ENCODE assay signal across 11 mouse cellular contexts in the genomic region with DNA sequence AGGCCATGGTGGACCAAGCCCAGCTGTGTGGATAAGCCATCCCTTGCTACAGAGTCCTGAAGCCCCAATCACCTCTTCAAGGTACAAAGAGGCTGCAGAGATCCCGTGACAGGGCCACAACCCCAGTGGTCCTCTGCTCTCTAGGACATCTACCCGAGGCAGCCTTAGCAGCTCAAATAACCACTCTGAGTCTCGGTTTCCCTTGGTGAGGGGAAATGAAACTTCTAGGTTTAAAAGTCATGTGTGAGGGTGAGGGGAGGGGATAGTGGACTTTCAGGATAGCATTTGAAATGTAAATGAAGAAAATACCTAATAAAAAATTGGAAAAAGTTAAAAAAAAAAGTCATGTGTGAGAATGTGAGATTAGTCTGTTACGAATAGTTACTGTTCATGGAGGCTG.
"Had no signal": no experiment of that assay in that cellular context is flagged by ENCODE, and none has a peak within 500 bp of the region (broad histone marks: within the 10 kb centered on the region; RNA-seq: fewer than 3 reads in every experiment).

No protein-coding gene starts in this region.

- H3K9me3 ChIP-seq: liver, embryonic 13.5 days had no signal

- H3K4me2 ChIP-seq: liver, embryonic 13.5 days; midbrain, embryonic 11.5 days had no signal

- H3K36me3 ChIP-seq: liver, embryonic 13.5 days had no signal

- H3K27me3 ChIP-seq: liver, embryonic 13.5 days had no signal

- ATAC-seq: intestine, embryonic 16.5 days had no signal

- H3K9ac ChIP-seq: liver, embryonic 13.5 days had no signal

- DNase-seq: kidney, adult 18-20 months; kidney, postnatal 25 days; liver, embryonic 13.5 days; lung, adult 2 months; lung, postnatal 14 days; midbrain, embryonic 14.5 days; thymus, adult 18-20 months; thymus, postnatal 36 days had no signal

- H3K4me1 ChIP-seq: liver, embryonic 13.5 days had no signal

- H3K4me3 ChIP-seq: liver, embryonic 13.5 days had no signal

- H3K27ac ChIP-seq: kidney, postnatal 0 days; liver, embryonic 13.5 days had no signal
